Mouse (Mus musculus): ENCODE measurements around the gene Iffo1.

The Iffo1 gene

GRCm38 (mm10) chr6:125145001-125145400 is at the start of gene Iffo1:
TSS of gene Iffo1 (plus strand) at chr6:125145241.
- peak; percentile 97 for DNase-seq (ENCODE audit: low read depth, low spot score)

- DNase-seq (ENCODE audit: low read depth, low spot score): no peak
These were observed 49.4 kb upstream of the Iffo1 start, which contains the start of gene Chd4 for GRCm38 (mm10) chr6:125095391-125096278. TSS of gene Chd4 (plus strand) at chr6:125095981.

- DNase-seq (ENCODE audit: low read depth, low spot score): no peak
These were observed 48.8 kb upstream of the Iffo1 start for GRCm38 (mm10) chr6:125096279-125096596.

GRCm38 (mm10) chr6:125096597-125097345 is 48.3 kb upstream of the Iffo1 start:
- DNase-seq (ENCODE audit: low read depth, low spot score): no peak

GRCm38 (mm10) chr6:125097346-125097689 is 47.7 kb upstream of the Iffo1 start:
- no peak for DNase-seq (ENCODE audit: low read depth, low spot score)

- DNase-seq (ENCODE audit: low read depth, low spot score): no peak
These were observed 47.1 kb upstream of the Iffo1 start for GRCm38 (mm10) chr6:125097951-125098350.

DNA sequence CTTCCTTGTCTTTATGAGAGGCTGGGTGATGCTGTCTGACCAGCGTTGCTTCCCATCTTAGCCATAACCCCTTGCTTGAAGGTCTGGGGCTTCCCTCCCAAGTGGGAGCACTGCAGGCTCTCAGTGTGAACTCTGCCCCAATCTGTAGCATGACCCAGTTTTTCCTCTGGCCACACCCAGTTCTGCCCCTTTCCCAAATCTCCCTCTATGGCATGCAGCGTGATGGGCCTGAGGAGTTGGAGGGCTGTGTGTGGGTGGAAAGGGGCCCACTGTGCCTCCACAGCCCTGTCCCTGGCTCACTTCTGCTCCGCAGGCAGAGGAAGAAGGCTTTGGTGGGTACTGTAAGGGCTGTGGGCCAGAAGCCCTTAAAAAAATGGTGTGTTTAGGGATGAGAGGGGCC is 46.5 kb upstream of the Iffo1 start:
- DNase-seq (ENCODE audit: low read depth, low spot score): no peak

- no peak for DNase-seq (ENCODE audit: low read depth, low spot score)
These were observed 45.5 kb upstream of the Iffo1 start for GRCm38 (mm10) chr6:125099421-125099971.

DNA sequence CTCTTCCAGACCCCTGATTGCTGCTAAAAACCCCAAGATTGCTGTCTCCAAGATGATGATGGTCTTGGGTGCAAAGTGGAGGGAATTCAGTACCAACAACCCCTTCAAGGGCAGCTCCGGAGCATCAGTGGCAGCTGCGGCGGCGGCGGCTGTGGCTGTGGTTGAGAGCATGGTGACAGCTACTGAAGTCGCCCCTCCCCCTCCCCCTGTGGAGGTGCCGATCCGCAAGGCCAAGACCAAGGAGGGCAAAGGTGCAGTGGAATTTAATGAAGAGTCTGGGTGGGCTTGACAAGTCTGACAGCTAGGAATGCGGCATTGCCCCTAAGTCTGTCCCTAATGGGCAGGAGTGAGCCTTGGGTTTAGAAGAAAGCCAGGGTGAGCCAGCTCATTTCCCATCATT is 43.6 kb upstream of the Iffo1 start:
- DNase-seq (ENCODE audit: low read depth, low spot score): no peak

DNA sequence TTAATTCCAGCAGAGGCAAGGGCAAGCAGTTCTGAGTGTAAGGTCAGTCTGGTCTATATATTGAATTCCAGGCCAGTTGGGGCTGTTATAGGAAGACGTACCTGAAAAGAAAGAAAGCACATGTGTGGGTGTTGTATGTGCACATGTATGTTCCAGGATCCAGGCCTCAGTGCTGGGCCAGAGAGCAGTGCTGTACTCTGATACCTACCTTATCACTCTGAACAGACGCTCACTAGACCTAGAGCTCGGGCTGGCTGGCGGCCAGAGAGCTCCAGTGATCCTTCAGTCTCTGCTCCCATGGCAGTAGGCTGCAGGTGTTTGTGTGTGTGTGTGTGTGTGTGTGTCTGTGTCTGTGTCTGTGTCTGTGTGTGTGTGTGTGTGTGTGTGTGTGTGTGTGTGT is 40.8 kb upstream of the Iffo1 start:
- DNase-seq (ENCODE audit: low read depth, low spot score): no peak

DNA sequence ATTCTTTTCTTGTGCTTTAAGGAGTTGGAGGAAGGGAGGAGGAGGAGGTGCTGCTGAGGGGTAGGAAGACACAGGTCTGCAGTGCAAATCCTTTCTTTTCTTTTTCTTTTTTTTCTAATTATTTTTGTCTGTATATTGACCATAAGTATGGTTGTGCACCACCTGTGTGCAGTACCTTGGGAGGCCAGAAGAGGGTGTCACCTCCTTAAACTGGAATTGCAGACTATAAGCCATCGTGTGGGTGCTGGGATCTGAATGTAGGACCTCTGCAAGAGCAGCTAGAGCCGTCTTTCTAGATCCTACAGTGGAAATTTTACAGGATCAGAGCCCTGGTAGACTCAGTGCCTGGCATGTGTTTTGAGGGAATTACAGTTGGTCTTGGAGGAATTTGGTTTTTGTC is 37.3 kb upstream of the Iffo1 start:
- DNase-seq (ENCODE audit: low read depth, low spot score): no peak

- DNase-seq (ENCODE audit: low read depth, low spot score): no peak
These were observed 35.7 kb upstream of the Iffo1 start for GRCm38 (mm10) chr6:125109371-125109770.

DNA sequence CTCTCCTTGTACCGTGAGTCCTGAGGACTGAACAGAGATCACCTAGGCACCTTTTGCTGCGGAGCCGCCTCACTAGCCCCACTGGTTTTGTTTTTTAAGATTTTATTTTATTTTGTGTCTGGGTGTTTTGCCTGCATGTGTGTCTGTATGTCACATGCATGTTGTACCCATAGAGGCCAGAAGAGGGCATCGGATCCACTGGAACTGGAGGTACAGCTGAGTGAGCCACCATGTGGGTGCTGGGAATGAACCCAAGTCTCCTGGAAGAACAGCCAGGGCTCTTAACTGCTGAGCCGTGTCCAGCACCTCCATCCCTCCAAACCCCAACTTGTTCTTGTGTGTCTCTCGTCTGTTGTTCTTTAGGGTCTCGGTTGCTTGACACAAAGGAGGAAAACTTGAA is 34.1 kb upstream of the Iffo1 start:
- DNase-seq (ENCODE audit: low read depth, low spot score): no peak

GRCm38 (mm10) chr6:125112553-125112952 is 32.5 kb upstream of the Iffo1 start:
- DNase-seq (ENCODE audit: low read depth, low spot score): no peak

DNA sequence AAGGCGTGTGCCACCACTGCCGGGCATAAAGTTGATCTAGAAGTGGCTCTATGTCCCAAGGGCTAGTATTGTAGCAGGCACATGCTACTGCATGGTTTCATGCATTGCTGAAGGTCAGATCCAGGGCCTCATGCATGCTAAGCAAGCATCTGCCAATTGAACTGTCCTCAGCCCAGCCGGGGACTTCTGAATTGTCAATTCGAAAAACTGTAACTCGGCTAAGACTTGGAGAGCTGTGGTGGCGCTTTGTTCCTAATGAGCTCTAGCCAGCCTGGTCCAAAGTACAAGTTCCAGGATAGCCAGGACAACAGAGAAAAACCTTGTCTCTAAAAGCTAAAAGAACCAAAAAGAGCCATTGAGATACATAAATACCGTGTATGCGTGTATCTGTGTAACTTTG is 25.7 kb upstream of the Iffo1 start:
- DNase-seq (ENCODE audit: low read depth, low spot score): no peak

GRCm38 (mm10) chr6:125128724-125129123 is 16.3 kb upstream of the Iffo1 start:
- no peak for DNase-seq (ENCODE audit: low read depth, low spot score)

- DNase-seq (ENCODE audit: low read depth, low spot score): no peak
These were observed 15.2 kb upstream of the Iffo1 start for GRCm38 (mm10) chr6:125129710-125130402.

DNA sequence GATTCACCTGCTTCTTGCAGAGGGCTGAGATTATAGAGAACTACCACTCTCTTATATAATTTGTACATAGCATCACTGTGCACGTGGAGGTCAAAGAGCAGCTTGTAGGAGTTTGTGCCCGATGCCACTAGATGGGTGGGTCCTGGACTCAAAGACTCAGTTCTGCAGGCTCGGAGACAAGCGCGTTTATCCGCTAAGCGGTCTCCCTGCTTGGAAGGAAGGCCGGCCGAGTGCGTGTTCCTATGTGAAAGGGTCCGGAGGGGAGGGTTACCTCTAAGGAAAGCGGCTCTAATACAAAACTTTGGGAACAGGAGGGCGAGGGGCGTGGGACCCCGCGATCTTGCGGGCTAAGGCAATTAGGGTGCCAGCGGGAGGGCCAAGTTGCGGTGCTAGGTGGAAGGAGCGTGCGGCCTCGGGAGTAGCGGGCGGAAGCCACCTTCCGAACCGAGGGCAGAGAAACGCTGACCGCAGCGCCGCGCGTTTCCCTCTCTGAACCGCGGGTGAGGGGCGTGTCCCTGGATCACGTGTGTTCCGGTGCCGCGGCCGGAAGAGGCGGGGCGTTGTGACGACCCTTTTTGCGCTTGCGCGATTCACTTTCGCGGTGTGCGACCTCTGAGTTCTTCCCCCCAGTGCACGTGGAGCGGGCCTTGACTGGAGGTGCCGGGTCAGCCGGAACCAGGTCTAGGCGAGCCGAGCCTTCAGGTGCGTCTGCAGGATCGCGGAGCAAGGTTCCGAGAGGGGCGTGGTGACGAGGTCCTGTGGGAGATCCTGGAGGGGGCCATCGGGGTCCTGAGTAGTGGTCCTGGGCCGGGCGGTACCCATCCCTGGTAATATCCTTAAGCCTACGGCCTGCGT is 13.5 kb upstream of the Iffo1 start, which contains the start of gene Nop2:
Gene Nop2 (plus strand): TSS at position 608 of the 855 bp plus-strand sequence.
- peak; percentile 98 for DNase-seq (ENCODE audit: low read depth, low spot score)

- DNase-seq (ENCODE audit: low read depth, low spot score): no peak
These were observed 12.6 kb upstream of the Iffo1 start for GRCm38 (mm10) chr6:125132470-125132869.

DNA sequence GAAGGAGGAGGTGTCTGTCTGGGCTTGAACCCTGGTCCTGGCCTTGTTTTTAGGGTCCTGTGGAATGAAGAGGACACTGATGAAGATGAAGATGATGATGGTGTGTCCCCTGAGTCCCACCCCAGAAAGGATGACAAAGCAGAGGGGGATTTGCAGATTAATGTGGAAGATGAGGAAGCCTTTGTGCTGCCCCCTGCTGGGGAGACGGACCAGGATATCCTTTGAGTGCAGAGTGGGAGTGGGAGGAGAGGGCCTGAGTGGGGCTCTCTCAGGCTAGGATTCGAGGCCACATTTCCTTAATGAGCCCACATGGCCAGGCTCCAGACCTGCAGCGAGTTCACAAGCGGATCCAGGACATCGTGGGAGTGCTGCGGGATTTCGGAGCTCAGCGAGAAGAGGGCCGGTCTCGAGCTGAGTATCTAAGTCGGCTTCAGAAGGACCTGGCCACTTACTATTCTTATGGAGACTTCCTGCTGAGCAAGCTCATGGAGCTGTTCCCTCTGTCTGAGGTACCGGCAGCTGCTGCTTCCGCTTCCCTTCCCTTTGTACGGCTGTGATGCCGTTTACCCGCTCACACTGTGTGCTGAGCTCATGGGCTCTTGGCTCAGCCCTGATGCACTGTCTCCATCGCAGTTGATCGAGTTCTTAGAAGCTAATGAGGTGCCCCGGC is 7.9 kb upstream of the Iffo1 start:
- DNase-seq (ENCODE audit: low read depth, low spot score): no peak

DNA sequence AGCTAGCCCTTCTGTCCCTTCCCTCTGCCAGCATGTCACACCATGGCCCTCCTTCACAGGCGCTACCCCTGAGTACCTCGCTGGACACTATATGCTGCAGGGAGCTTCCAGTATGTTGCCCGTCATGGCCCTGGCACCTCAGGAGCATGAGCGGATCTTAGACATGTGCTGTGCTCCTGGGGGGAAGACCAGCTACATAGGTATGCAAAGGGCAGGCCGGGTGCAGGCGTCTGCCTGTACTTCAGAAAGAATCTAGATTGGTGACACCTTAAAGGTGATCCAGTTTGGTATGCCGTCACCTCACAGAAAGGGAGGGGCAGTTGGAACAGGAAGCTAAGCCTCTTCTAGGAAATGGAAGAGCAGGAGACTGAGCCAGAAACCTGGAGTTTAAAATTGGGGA is 5.3 kb upstream of the Iffo1 start:
- no peak for DNase-seq (ENCODE audit: low read depth, low spot score)
